Mouse (Mus musculus): ENCODE results near the gene Lsamp.

Gene Lsamp

DNA sequence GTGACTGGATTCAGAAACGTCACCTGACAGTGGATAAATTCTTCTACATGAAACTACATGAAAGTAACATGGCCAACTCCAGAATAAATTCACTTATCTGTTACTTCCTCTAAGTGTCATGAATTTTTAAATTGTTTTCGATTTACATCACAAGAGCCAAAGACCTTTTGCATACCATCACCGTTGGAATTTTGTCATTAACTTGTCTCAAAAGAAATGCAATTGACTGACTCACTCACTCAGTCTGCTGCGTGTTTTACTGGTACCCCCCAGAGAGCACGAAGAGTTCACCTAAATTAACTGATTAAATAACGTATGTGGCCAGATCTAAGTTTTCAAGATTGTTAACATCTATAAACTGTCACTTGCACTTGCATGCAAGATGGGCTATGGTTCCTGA is 672.7 kb downstream of the Lsamp start:
- DNase-seq (ENCODE audit: low read depth, low spot score), result no peak

- no peak for DNase-seq (ENCODE audit: low read depth, low spot score)
Measured at GRCm38 (mm10) chr16:40685531-40685930, 701.4 kb downstream of the Lsamp start.

- peak; percentile 3 for DNase-seq (ENCODE audit: low read depth, low spot score)
Measured at GRCm38 (mm10) chr16:40692292-40692691, 708.1 kb downstream of the Lsamp start.

GRCm38 (mm10) chr16:40697253-40697652 is 713.1 kb downstream of the Lsamp start:
- no peak for DNase-seq (ENCODE audit: low read depth, low spot score)

DNA sequence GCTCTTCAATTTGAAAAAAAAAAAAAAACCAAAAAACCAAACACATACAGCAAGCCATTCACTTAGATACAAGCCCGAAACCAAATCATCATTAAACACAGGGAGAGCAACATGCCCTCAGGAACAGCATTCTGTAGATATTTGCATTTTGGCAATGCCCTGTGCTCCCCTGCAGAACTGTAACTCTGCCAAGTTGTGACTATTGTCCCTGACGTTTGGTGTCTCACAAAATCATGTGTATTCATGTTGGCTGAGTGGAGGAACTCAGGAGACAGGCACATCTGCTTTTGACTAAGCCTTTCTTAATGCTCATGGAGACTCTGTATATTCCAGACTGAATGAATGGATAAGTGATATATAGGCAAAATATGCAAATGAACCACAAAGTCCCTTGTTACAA is 724.4 kb downstream of the Lsamp start:
- DNase-seq (ENCODE audit: low read depth, low spot score), result peak; percentile 24

GRCm38 (mm10) chr16:40709574-40709973 is 725.4 kb downstream of the Lsamp start:
- no peak for DNase-seq (ENCODE audit: low read depth, low spot score)

DNA sequence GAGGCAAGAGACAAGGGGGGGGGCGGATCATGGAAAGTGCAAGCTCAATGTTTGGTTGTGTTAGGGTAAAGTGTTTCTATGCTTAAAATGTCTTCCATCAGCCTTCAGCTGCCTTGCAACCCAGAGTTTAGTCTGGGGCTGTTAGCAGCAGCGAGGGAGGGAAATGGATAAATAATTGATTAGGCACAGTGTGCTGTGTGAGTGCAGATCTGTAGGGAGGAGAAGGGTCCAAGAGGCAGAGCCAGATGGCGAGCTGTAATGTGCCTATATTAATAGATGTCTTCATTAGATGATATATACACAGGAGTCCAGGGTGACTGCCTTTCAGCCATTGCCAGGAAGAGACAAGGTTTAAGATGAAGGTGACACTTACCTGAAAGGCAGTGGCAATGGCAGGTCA is 725.9 kb downstream of the Lsamp start:
- no peak for DNase-seq (ENCODE audit: low read depth, low spot score)

DNA sequence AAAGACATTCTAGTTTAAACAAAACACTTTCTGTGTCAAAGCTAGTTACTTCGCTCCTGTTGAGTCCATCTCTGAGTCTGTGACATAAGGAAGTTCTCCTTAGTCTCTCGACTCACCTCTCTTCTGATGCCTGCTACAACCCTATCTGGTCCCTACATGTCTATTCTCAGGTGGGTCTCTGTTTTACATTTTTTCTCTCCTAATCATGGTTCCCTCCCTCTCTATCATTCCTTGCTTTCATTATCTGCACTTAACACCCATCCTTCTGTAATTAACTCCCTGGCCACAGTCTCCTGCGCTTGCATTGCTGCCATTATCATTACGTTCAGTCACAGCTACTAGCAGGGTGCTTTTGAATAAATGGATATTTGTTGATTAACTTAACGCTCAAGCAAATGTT is 726.3 kb downstream of the Lsamp start:
- DNase-seq (ENCODE audit: low read depth, low spot score), result no peak

GRCm38 (mm10) chr16:40713725-40714124 is 729.6 kb downstream of the Lsamp start:
- no peak for DNase-seq (ENCODE audit: low read depth, low spot score)

DNA sequence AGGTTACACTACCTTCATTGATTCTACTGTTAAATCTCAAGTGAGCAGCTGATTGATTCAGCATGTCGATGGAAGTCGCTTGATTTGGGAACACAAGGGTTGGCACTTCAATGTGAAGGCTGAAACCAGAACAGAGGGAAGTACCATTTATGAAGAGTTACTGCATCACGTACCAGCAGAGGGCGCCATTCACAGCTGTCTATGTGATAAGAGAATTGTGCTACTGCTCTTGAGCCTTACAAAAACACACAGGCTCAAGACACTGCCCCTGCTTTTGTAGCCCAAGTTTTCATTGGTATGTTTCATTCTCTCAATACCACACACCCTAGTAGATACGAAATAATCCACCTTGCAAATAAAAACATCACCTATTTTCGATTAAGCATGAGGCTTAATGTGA is 754.9 kb downstream of the Lsamp start:
- DNase-seq (ENCODE audit: low read depth, low spot score), result no peak

GRCm38 (mm10) chr16:40739771-40740170 is 755.6 kb downstream of the Lsamp start:
- DNase-seq (ENCODE audit: low read depth, low spot score), result no peak

- DNase-seq (ENCODE audit: low read depth, low spot score), result no peak
Measured at GRCm38 (mm10) chr16:40740273-40740672, 756.1 kb downstream of the Lsamp start.

DNA sequence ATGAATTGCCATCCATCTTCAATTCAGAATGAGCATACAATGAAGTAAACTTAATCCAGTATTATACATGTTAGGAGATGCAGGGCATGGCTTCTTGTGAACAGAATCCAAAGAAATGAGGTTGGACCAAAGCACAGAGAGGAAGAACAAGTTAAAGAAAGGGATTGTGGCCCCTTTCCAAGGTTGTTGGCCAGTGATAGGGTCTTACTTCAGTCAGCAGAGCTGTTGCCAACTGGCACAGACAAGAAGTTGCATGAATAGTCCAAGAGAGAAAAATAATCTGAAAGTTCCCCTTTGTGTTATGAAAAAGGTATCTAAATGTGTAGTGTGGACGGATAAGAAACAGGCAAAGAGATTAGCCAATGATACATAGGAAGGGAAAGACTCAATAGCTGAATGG is 843.0 kb downstream of the Lsamp start:
- no peak for DNase-seq (ENCODE audit: low read depth, low spot score)

DNA sequence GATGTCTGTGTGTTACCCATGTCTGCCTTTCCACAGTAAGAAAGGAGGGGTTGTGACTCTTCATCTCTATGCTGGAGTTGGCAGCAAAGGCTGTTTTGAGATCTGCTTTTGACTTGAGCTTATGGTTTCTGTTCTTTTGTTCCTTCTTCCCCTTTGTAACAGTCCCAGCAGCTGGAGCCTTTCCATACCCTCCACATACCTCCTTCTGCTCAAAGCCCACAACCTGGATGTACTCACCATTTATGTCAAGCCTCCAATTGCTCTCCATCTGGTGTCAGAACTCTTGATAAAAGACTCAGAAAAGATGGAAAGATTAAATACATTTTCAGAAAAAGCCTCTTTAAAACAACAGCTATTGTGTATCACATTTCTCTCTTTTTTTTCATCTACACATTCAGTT is 847.4 kb downstream of the Lsamp start:
- no peak for DNase-seq (ENCODE audit: low read depth, low spot score)

- no peak for DNase-seq (ENCODE audit: low read depth, low spot score)
Measured at GRCm38 (mm10) chr16:40841765-40842164, 857.6 kb downstream of the Lsamp start.

DNA sequence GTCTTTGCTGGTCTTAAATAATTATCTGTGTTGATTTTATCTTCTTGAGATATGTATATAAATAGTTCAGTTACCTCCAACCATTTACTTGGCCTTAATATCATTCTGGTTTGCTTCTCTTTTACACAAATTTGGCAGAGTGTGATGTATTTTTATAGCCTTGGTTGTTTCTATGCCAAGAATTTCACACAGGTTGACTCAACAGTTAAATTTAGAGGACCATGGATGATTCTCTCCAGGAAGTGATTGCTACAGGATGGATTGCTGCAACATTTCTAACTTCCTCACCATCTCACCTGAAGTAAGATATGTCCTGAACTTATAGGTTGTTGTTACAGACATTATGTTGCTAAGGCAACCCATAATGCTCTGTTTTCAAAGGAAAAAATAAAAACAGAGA is 882.6 kb downstream of the Lsamp start:
- no peak for DNase-seq (ENCODE audit: low read depth, low spot score)

- no peak for DNase-seq (ENCODE audit: low read depth, low spot score)
Measured at GRCm38 (mm10) chr16:40878301-40878700, 894.1 kb downstream of the Lsamp start.

- DNase-seq (ENCODE audit: low read depth, low spot score), result no peak
Measured at GRCm38 (mm10) chr16:40881942-40882341, 897.8 kb downstream of the Lsamp start.

GRCm38 (mm10) chr16:40891338-40891737 is 907.2 kb downstream of the Lsamp start:
- no peak for DNase-seq (ENCODE audit: low read depth, low spot score)

DNA sequence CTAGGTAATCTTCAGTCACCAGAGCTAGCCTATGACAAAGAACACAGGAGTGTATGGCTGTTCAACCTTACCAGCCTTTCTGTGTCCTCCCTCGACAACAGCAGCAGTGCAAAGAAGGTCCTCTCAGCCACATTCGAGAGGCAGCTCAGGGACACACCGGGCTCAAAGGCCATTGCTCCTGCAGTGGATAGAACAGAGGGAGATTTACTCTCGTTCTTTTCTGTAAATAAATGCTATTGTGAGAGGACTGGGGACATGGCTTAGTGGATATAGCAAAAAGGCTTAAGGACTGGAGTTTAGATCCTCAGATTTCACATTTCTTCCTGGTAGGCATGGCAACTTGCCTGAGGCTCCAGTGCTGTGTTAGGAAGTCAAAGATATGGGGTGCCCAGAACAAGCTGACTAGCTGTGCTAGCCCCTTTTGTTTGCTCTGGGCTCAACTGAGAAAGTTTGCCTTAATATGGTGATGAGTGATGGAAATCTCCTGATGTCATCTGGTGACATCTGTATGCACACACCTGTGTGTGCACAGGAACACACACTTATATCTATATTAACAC is 913.7 kb downstream of the Lsamp start:
- no peak for DNase-seq (ENCODE audit: low read depth, low spot score)

DNA sequence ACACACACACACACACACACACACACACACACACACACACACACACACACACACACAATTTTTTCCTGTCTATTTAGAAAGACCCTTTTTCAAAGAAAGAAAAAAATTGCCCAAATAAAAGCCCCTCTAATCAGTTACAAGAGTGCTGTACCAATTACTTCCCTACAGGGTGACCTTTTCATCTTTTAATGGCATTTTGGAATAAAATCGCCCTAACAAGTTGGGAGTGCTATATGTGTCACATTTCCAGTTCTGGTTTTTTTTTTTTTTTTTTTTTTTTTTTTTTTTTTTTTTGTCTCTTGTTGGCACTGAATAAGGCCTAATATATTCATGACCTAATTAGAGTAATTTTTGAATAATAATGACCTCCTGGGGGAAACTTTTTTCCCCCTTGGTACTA is 923.7 kb downstream of the Lsamp start:
- no peak for DNase-seq (ENCODE audit: low read depth, low spot score)

- DNase-seq (ENCODE audit: low read depth, low spot score), result no peak
Measured at GRCm38 (mm10) chr16:40914141-40914540, 930.0 kb downstream of the Lsamp start.

DNA sequence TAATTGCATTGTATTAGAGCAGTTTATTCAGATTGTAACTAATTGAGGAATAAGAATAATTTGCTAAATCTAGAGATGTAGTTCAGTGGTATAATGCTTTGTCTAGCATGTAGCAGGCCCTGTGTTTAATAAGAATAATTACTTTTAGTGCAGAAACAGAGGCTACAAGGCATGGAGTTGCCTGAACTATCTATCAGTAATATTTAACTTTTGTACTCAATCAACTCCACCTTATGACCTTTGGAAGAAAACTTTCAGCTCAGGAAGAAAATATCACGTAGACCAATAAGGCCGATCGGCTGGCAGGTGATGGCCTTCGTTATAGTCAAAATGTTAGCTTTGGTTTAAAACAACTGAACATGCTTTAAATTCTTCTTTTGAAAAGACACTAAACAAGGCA is 946.4 kb downstream of the Lsamp start:
- DNase-seq (ENCODE audit: low read depth, low spot score), result no peak

GRCm38 (mm10) chr16:40942266-40942665 is 958.1 kb downstream of the Lsamp start:
- no peak for DNase-seq (ENCODE audit: low read depth, low spot score)

All from brain, embryonic 18.5 days (tissue).